Mouse (Mus musculus) forebrain, embryonic 14.5 days (tissue): Measurements from ENCODE around the gene Gm49396. TPM values are rescaled to one million over a fixed set of nuclear protein-coding genes. Genes with fewer than 3 reads are reported as not detected.

Source experiments
- ATAC-seq: fragments of 200-750 bp; cut with Nextera tagmentation; 2 replicates; pipeline ENCODE4 v1.8.0; 2017; ENCODE audit warnings: mild to moderate bottlenecking, moderate library complexity
- DNase-seq: peaks from one replicate; pipeline ENCODE4 v3.0.0-alpha.2; 2015; ENCODE audit warnings: low spot score
- H3K27ac ChIP-seq: fragments of 300-500 bp; sonication (generic); 2 replicates; pipeline ENCODE4 v1.5.1; 2014; ENCODE audit warnings: low read depth, mild to moderate bottlenecking, control low read depth, low read length, moderate library complexity
- H3K27me3 ChIP-seq: fragments of 300-500 bp; sonication (generic); replicated peaks from 2 replicates; pipeline ENCODE4 v1.6.1; 2014; ENCODE audit warnings: low read length, control low read depth, mixed read lengths; ENCODE audit not compliant: control insufficient read depth, insufficient read depth
- H3K36me3 ChIP-seq: fragments of 300-500 bp; sonication (generic); 2 replicates; pipeline ENCODE4 v1.6.1; 2014; ENCODE audit warnings: low read length, control low read depth; ENCODE audit not compliant: control insufficient read depth, insufficient read depth
- H3K4me1 ChIP-seq: fragments of 300-500 bp; sonication (generic); 2 replicates; pipeline ENCODE4 v1.6.1; 2014; ENCODE audit warnings: antibody characterized with exemption, low read length, control low read depth; ENCODE audit not compliant: control insufficient read depth, insufficient read depth
- H3K4me2 ChIP-seq: fragments of 300-500 bp; sonication (generic); 2 replicates; pipeline ENCODE4 v1.6.1; 2014; ENCODE audit warnings: mild to moderate bottlenecking, control low read depth, low read length
- H3K4me3 ChIP-seq: fragments of 300-500 bp; sonication (generic); 2 replicates; pipeline ENCODE4 v1.5.1; 2014; ENCODE audit warnings: low read depth, low read length, control low read depth
- H3K9ac ChIP-seq: fragments of 300-500 bp; sonication (generic); 2 replicates; pipeline ENCODE4 v1.6.1; 2014; ENCODE audit warnings: mild to moderate bottlenecking, low read length, control low read depth, moderate library complexity
- H3K9me3 ChIP-seq: fragments of 300-500 bp; sonication (generic); replicated peaks from 2 replicates; pipeline ENCODE4 v1.6.1; 2016; ENCODE audit warnings: low read length, control low read depth, mixed read lengths; ENCODE audit not compliant: control insufficient read depth
- WGBS: fragments of 180-500 bp; shearing (Covaris S2); extraction: QIAGEN DNeasy Blood & Tissue Kit; methylation state at CpG from one replicate; pipeline ENCODE4 v1.1.7; 2014; 5-methylcytosine and 5-hydroxymethylcytosine counted together
- polyA plus RNA-seq: library from polyadenylated mRNA; unstranded; fragments of >200 nt; fragmentation: Nextera tagmentation; extraction: Ambion mirVana; gene quantifications from 2 replicates; pipeline ENCODE4 v1.2.1, GENCODE M21; 2014

The Gm49396 gene
- polyA plus RNA-seq, 1 experiment from 2014 or later, result 7.0 TPM

- Histone ChIP-seq H3K9ac (no peak overlapping the region), H3K4me1 (no peaks in the 10 kb centered on the region), H3K27ac (no peak overlapping the region), H3K36me3 (no peaks in the 10 kb centered on the region), H3K27me3 (no peaks in the 10 kb centered on the region), H3K9me3 (no peaks in the 10 kb centered on the region), H3K4me3 (no peak overlapping the region), H3K4me2 (no peak overlapping the region)
- DNase-seq (no peak), ATAC-seq (no peak)
- 82% methylated on average over 5 of the region's 5 CpGs for WGBS
These were observed 32.9 kb downstream of the Gm49396 start for GRCm38 (mm10) chr7:30596093-30596492.

- H3K27me3 ChIP-seq, result no peaks in the 10 kb centered on the region
- H3K4me3 ChIP-seq, result no peak overlapping the region
- H3K27ac ChIP-seq, result no peak overlapping the region
- no peak overlapping the region for H3K4me2 ChIP-seq
- no peaks in the 10 kb centered on the region for H3K4me1 ChIP-seq
- H3K36me3 ChIP-seq, result no peaks in the 10 kb centered on the region
- 41% methylated on average over 5 of the region's 5 CpGs for WGBS
- no peak for ATAC-seq
- no peaks in the 10 kb centered on the region for H3K9me3 ChIP-seq
- DNase-seq, result no peak
- no peak overlapping the region for H3K9ac ChIP-seq
These were observed 33.7 kb downstream of the Gm49396 start for GRCm38 (mm10) chr7:30596811-30597210.

- Histone ChIP-seq H3K36me3 (no peaks in the 10 kb centered on the region), H3K9me3 (no peaks in the 10 kb centered on the region), H3K27me3 (no peaks in the 10 kb centered on the region), H3K9ac (no peak within 1 kb of the TSS), H3K4me2 (peak within 1 kb of the TSS; percentile 42), H3K4me3 (peak within 1 kb of the TSS; percentile 13; the same call in 1 of the 2 replicates), H3K4me1 (no peaks in the 10 kb centered on the region), H3K27ac (no peak within 1 kb of the TSS; the same call in 1 of the 2 replicates)
- no peak for DNase-seq
- 91% methylated on average over 12 of the region's 12 CpGs for WGBS
- no peak for ATAC-seq
These were observed 35.6 kb downstream of the Gm49396 start, which contains the start of gene Zbtb32 for GRCm38 (mm10) chr7:30598786-30599185. Zbtb32 (minus strand) TSS chr7:30598909.

GRCm38 (mm10) chr7:30599933-30600353, 36.8 kb downstream of the Gm49396 start:
- H3K27me3 ChIP-seq, result no peaks in the 10 kb centered on the region
- H3K4me3 ChIP-seq, result peak overlapping the region; percentile 13; the same call in 1 of the 2 replicates
- DNase-seq (peak; percentile 99), ATAC-seq (peak; percentile 98)
- under 1% methylated on average over 16 of the region's 16 CpGs for WGBS
- no peaks in the 10 kb centered on the region for H3K9me3 ChIP-seq
- peak overlapping the region; percentile 42 for H3K4me2 ChIP-seq
- no peaks in the 10 kb centered on the region for H3K36me3 ChIP-seq
- H3K4me1 ChIP-seq, result no peaks in the 10 kb centered on the region
- peak overlapping the region; percentile 30; the same call in 1 of the 2 replicates for H3K9ac ChIP-seq
- peak overlapping the region; percentile 49; the same call in 1 of the 2 replicates for H3K27ac ChIP-seq

- no peak for ATAC-seq
- WGBS, result 63% methylated on average over 7 of the region's 7 CpGs
- H3K9ac ChIP-seq, result peak overlapping the region; percentile 30; the same call in 1 of the 2 replicates
These were observed 37.5 kb downstream of the Gm49396 start for GRCm38 (mm10) chr7:30600651-30601050.

GRCm38 (mm10) chr7:30602583-30602982, 39.4 kb downstream of the Gm49396 start:
- H3K27me3 ChIP-seq, result no peaks in the 10 kb centered on the region
- no peak overlapping the region for H3K9ac ChIP-seq
- WGBS, result 64% methylated on average over 3 of the region's 3 CpGs
- DNase-seq (no peak), ATAC-seq (no peak)
- H3K27ac ChIP-seq, result no peak overlapping the region
- no peaks in the 10 kb centered on the region for H3K36me3 ChIP-seq
- no peaks in the 10 kb centered on the region for H3K9me3 ChIP-seq
- H3K4me2 ChIP-seq, result no peak overlapping the region
- no peaks in the 10 kb centered on the region for H3K4me1 ChIP-seq
- H3K4me3 ChIP-seq, result no peak overlapping the region

More at GRCm38 (mm10) chr7:30600651-30601050, 37.5 kb downstream of the Gm49396 start:
- Histone ChIP-seq H3K36me3 (no peaks in the 10 kb centered on the region), H3K27ac (peak overlapping the region; percentile 49; the same call in 1 of the 2 replicates), H3K27me3 (no peaks in the 10 kb centered on the region), H3K4me2 (no peak overlapping the region), H3K9me3 (no peaks in the 10 kb centered on the region), H3K4me1 (no peaks in the 10 kb centered on the region), H3K4me3 (no peak overlapping the region)
- no peak for DNase-seq

- H3K9ac ChIP-seq, result no peak overlapping the region
These were observed 41.3 kb downstream of the Gm49396 start for GRCm38 (mm10) chr7:30604424-30604823.

GRCm38 (mm10) chr7:30604944-30605343, 41.8 kb downstream of the Gm49396 start:
- H3K36me3 ChIP-seq, result no peaks in the 10 kb centered on the region
- H3K4me2 ChIP-seq, result no peak overlapping the region
- no peaks in the 10 kb centered on the region for H3K4me1 ChIP-seq
- ATAC-seq (no peak), DNase-seq (no peak)
- H3K27me3 ChIP-seq, result no peaks in the 10 kb centered on the region
- 87% methylated on average over 8 of the region's 8 CpGs for WGBS
- no peak overlapping the region for H3K9ac ChIP-seq
- H3K9me3 ChIP-seq, result no peaks in the 10 kb centered on the region
- no peak overlapping the region for H3K4me3 ChIP-seq
- H3K27ac ChIP-seq, result no peak overlapping the region

More at GRCm38 (mm10) chr7:30604424-30604823, 41.3 kb downstream of the Gm49396 start:
- H3K9me3 ChIP-seq, result no peaks in the 10 kb centered on the region
- H3K27ac ChIP-seq, result no peak overlapping the region
- WGBS, result 58% methylated on average over 8 of the region's 8 CpGs
- no peak overlapping the region for H3K4me3 ChIP-seq
- no peaks in the 10 kb centered on the region for H3K27me3 ChIP-seq
- H3K36me3 ChIP-seq, result no peaks in the 10 kb centered on the region
- ATAC-seq (no peak), DNase-seq (no peak)
- no peak overlapping the region for H3K4me2 ChIP-seq
- H3K4me1 ChIP-seq, result no peaks in the 10 kb centered on the region

- H3K27ac ChIP-seq, result no peak overlapping the region
- no peaks in the 10 kb centered on the region for H3K4me1 ChIP-seq
- no peak overlapping the region for H3K4me2 ChIP-seq
- H3K4me3 ChIP-seq, result no peak overlapping the region
- H3K27me3 ChIP-seq, result no peaks in the 10 kb centered on the region
- H3K9ac ChIP-seq, result no peak overlapping the region; the same call in 1 of the 2 replicates
- H3K36me3 ChIP-seq, result no peaks in the 10 kb centered on the region
- 31% methylated on average over 8 of the region's 8 CpGs for WGBS
- ATAC-seq, result peak; percentile 42; the same call in 1 of the 2 replicates
- peak; percentile 54 for DNase-seq
- no peaks in the 10 kb centered on the region for H3K9me3 ChIP-seq
These were observed 44.7 kb downstream of the Gm49396 start for GRCm38 (mm10) chr7:30607706-30608309.
